Mouse (Mus musculus) CD8-positive naive resting alpha-beta T cell, adult 2 months (primary cell): Measurements from ENCODE around the gene Lrrc3c.
"Not testable (repeated sequence)": the region's sequence is repeated elsewhere in the genome, so short reads cannot be mapped to it uniquely, and the experiment has no call there.

Experiments
- DNase-seq, 2 experiments: peaks; one replicate each; pipeline ENCODE4 v3.0.0; 2022; ENCODE audit warnings: low read depth in 2 of 2, low spot score in 2 of 2

Gene Lrrc3c

GRCm38 (mm10) chr11:98586087-98586891, 11.8 kb upstream of the Lrrc3c start:
- no peak for DNase-seq

GRCm38 (mm10) chr11:98586892-98587563, 11.1 kb upstream of the Lrrc3c start, which contains the start of gene Ormdl3:
Gene Ormdl3, minus strand, starts transcription at chr11:98587368.
- peak; percentile 95 to 97 for DNase-seq

DNA sequence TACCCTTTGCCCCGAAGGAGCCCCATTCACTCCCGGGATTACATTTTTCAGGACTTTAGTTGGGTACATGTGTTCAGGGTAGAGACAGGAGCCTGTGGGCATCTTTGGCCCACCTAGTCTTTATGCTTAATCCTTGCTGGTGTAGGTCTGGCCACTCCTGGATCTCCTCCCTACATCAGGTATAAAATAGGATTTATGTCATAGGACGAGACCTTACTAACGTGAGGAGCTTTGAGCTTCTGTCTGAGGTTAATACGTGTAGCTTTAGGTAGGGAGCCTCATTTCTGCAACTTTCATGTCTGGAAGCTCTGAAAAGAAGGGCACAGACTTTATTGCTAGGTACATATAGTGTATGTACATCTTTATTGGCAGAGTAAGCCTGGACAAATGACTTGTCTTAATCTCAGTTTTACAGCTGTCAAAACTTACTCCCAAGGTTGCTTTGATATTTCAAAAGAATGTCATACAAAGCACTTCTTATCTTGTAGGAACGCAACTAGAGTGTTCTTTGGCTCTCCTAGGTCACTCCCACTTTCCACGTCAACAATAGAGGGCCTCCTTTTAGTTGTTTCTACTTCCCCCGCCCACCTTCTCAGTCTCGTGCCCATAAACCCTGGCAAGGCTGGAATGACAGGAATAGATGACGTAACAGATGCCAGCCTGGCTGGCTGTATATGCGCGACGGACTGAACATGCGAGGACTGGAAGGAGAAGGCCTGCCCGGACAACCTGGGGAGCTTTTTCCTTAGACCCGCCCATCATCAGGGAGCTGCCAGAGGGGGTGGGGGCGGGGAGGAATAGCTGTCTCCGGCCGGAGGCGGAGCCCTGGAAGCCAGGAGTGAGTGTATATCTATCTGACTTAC, 10.2 kb upstream of the Lrrc3c start:
- no peak for DNase-seq

- DNase-seq, result no peak
Observed at GRCm38 (mm10) chr11:98588833-98589281, 9.2 kb upstream of the Lrrc3c start.

- no peak for DNase-seq
Observed at GRCm38 (mm10) chr11:98589306-98589705, 8.8 kb upstream of the Lrrc3c start.

- DNase-seq, result no peak
Observed at GRCm38 (mm10) chr11:98590548-98591445, 7.3 kb upstream of the Lrrc3c start.

DNA sequence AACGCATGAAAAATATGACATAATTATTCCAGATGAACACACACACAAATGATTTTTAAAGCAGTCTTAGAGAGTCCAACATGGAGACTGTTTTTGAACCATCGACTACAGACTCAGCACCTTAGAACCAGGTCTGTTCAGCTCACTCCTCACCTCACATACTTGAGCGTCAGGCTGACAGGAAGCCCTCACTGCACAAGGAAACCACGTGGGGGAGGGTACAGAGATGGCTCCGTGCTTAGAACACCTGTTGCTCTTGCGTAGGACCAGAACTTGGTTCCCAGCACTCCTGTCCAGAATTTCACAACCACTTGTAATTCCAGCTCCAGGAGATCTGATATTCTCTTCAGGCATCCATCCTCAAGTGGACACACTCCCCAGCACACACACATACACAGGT, 3.1 kb upstream of the Lrrc3c start:
- no peak for DNase-seq

GRCm38 (mm10) chr11:98595473-98595872, 2.6 kb upstream of the Lrrc3c start:
- no peak for DNase-seq

DNA sequence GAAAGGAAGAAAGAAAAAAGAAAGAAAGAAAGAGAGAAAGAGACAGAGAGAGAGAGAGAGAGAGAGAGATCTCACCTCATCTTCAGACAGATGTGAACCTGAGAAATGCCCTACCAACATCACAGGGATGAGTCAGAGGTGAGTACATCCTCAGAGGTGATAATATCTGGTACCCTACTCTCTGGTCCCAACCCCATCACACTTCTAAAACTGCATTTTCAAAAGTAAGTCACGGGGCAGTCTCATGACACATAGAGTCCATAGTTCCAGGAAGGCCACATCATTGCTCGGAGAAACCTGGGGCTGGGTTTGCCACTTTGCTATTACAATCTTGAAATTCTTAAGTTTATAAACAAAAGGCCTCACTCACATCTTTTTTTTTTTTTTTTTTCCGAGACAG, 2.1 kb upstream of the Lrrc3c start:
- no peak for DNase-seq

DNA sequence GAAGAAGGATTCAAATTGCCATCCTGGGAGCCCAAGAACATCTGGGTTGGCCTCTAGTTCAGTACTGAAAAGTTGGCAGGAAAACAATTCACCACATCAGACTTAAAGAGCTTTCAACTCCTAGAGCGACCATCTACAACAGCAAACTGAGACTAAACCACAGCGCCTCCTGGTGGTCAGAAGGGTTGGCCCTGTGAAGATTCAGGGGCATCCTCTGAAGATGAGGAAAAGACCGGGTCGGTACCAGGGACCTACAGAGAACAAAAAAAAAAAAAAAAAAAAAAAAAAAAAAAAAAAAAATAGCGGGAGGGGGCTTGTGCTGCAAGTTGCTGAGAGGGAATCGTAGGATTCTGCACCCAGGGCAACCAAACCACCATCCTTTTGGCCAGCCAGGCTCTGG, 728 bp upstream of the Lrrc3c start:
- peak; percentile 72 to 79 for DNase-seq

DNA sequence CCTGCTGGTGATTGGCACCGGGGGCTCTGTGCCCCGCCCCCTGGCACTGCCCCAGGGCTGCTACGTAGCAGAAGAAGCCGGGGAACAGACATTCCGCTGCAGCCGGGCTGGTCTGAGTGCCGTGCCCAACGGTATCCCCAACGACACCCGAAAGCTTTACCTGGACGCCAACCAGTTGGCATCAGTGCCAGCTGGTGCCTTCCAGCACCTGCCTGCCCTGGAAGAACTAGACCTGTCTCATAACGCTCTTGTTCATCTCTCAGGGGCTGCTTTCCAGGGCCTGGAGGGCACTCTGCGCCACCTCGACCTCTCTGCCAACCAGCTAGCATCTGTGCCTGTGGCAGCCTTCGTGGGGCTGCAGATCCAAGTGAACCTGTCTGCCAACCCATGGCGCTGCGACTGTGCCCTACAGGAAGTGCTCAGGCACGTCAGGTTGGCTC, 780 bp downstream of the Lrrc3c start:
- DNase-seq, result no peak

GRCm38 (mm10) chr11:98599291-98599690, 1.2 kb downstream of the Lrrc3c start:
- DNase-seq, result no peak

GRCm38 (mm10) chr11:98602090-98602690, 4.1 kb downstream of the Lrrc3c start:
- DNase-seq, result no peak

DNA sequence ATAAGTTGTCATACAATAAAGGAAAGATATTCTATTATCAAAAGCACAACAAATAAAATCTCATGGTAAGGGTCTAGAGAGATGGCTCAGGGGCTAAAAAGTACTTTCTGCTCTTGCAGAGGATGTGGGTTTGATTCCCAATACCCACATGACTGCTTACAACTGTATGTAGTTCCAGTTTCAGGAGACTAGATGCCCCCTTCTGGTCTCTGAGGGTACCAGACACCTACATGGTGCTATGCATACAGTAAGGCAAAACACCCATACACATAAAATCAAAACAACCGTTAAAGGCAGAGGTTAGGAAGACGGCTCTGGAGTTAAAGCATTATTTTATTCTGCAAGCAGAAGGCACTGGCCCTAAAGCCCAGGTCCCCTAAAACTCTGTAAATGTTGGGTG, 5.9 kb downstream of the Lrrc3c start:
- no peak for DNase-seq

GRCm38 (mm10) chr11:98604911-98605310, 6.8 kb downstream of the Lrrc3c start:
- not testable (repeated sequence) for DNase-seq

DNA sequence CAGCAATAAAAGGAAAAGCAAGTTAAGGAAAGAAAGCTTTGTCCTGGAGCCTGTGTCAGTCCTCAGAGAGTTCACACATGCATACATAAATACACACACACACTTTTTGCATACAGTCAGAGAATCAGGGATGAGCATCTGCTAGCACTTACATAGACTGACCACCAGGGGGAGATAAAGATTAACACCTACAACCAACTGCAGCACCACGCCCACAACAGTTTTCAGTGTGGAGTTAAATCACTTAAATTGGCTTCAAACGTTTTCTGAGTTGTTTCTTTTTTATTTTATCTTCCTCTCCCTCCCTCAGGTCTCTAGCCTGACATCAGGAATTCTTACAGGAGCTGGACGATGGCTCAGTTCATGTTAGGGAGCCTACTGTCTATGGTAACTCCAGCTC, 8.7 kb downstream of the Lrrc3c start:
- DNase-seq, result peak in 1 of 2 experiments; percentile 54

DNA sequence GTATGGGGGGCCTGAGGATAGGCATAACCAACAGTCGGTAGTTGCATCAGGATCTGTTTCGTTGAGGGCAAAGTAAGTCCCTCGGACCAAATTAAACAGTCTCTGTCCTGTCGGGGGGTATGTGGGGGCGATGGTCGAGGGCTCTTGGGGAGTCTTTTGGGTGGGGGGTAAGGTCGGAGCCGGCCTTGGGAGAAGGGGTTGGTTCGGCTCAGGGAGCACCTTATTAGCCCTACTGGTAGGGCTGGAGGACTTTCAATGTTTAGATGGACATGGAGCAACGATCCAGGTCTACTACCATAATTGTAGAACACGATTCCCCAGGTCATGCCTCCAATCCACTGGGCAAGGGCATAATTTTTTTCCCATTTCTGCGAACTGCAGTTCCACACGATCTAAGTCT, 22.7 kb downstream of the Lrrc3c start:
- no peak for DNase-seq

DNA sequence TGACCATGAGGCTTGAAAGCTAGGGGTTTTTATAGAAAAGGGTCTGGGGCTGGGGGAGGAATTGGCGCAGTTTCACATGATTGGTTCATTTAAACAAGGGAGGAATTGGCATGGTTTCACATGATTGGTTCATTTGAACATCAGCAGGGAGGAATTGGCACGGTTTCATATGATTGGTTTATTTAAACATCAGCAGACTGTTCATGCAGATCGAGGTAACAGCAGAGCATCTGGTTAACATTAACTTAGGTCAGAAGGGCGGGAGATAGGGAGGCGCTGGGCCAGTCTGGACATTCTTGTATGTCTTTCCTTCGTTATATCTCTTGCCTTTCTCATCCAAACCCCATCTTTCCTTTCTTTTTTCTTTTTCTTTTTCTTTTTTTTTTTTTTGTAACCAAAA, 25.9 kb downstream of the Lrrc3c start:
- not testable (repeated sequence) for DNase-seq

DNA sequence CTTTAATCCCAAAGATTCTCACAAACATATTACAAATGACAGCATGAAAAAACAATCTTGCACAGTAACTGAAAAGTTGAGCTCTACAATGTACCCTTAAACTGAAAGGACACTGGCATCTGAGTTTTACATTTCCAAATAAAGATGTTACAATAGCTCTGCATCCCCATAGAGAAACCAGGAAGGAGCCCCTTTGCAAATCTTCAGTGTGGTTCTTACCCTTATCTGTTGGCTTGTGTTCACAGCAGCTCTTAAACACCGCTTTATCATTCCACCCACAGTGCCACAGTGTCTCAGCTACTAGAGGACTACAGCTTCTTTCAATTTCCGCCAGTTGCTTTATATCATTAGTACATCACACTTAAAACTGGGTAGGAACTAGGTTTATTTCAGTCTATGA, 26.3 kb downstream of the Lrrc3c start:
- not testable (repeated sequence) for DNase-seq
